Mouse (Mus musculus) olfactory bulb, adult 2 months (tissue): Measurements from ENCODE around the gene Slc20a1.

Experiments used
- CTCF ChIP-seq: fragments of 200-500 bp; IDR thresholded peaks from 2 replicates; pipeline ENCODE4 v1.5.1; 2012; ENCODE audit warnings: low read depth, mild to moderate bottlenecking, low read length, moderate library complexity; ENCODE audit not compliant: insufficient read depth
- POLR2A ChIP-seq: fragments of 200-500 bp; IDR thresholded peaks from 2 replicates; pipeline ENCODE4 v1.6.1; 2012; ENCODE audit warnings: mild to moderate bottlenecking, low read depth, low read length, moderate library complexity; ENCODE audit not compliant: insufficient read depth

GRCm38 (mm10) chr2:129174474-129174873 is 24.1 kb upstream of the Slc20a1 start:
- TF ChIP-seq CTCF (peak; percentile 50; the same call in 1 of the 2 replicates), POLR2A (no peak)
